Mouse (Mus musculus) cerebellum, adult 11 months (tissue): ENCODE measurements around the gene Npb.
"Not testable (repeated sequence)": the region's sequence is repeated elsewhere in the genome, so short reads cannot be mapped to it uniquely, and the experiment has no call there.

Source experiments
- DNase-seq: peaks from one replicate; pipeline ENCODE4 v3.0.0; 2022

The Npb gene

GRCm38 (mm10) chr11:120608241-120609034 lies at the start of gene Npb:
TSS of gene Npb (plus strand) at chr11:120608477.
- no peak for DNase-seq

GRCm38 (mm10) chr11:120558843-120559242 lies 49.4 kb upstream of the Npb start:
- not testable (repeated sequence) for DNase-seq

GRCm38 (mm10) chr11:120560952-120561728 lies 47.1 kb upstream of the Npb start:
- DNase-seq, result no peak

- no peak for DNase-seq
Measured at GRCm38 (mm10) chr11:120562949-120563348, 45.3 kb upstream of the Npb start.

- no peak for DNase-seq
Measured at GRCm38 (mm10) chr11:120565114-120565513, 43.2 kb upstream of the Npb start.

- DNase-seq, result no peak
Measured at GRCm38 (mm10) chr11:120568324-120568723, 40.0 kb upstream of the Npb start.

GRCm38 (mm10) chr11:120571122-120571521 lies 37.2 kb upstream of the Npb start:
- no peak for DNase-seq

- DNase-seq, result no peak
Measured at GRCm38 (mm10) chr11:120571754-120572416, 36.4 kb upstream of the Npb start.

- DNase-seq, result no peak
Measured at GRCm38 (mm10) chr11:120572417-120572751, 35.9 kb upstream of the Npb start.

- peak; percentile 100 for DNase-seq
Measured at GRCm38 (mm10) chr11:120572752-120573584, 35.3 kb upstream of the Npb start, which contains the start of gene P4hb. TSS of gene P4hb (minus strand) at chr11:120573253.

- DNase-seq, result no peak
Measured at GRCm38 (mm10) chr11:120573585-120574277, 34.5 kb upstream of the Npb start.

GRCm38 (mm10) chr11:120574278-120574600 lies 34.0 kb upstream of the Npb start:
- DNase-seq, result no peak

GRCm38 (mm10) chr11:120575046-120575445 lies 33.2 kb upstream of the Npb start:
- DNase-seq, result no peak

- no peak for DNase-seq
Measured at GRCm38 (mm10) chr11:120575940-120576339, 32.3 kb upstream of the Npb start.

GRCm38 (mm10) chr11:120576365-120576981 lies 31.8 kb upstream of the Npb start:
- no peak for DNase-seq

GRCm38 (mm10) chr11:120577211-120578023 lies 30.9 kb upstream of the Npb start:
- no peak for DNase-seq

GRCm38 (mm10) chr11:120578024-120578693 lies 30.1 kb upstream of the Npb start:
- DNase-seq, result no peak

GRCm38 (mm10) chr11:120578694-120579243 lies 29.5 kb upstream of the Npb start:
- DNase-seq, result no peak

- peak; percentile 71 for DNase-seq
Measured at GRCm38 (mm10) chr11:120579316-120580107, 28.8 kb upstream of the Npb start.
